Mouse (Mus musculus): Measurements from ENCODE around the gene Smu1.
"Not testable (repeated sequence)": the region's sequence is repeated elsewhere in the genome, so short reads cannot be mapped to it uniquely, and the experiment has no call there.

The Smu1 gene

DNA sequence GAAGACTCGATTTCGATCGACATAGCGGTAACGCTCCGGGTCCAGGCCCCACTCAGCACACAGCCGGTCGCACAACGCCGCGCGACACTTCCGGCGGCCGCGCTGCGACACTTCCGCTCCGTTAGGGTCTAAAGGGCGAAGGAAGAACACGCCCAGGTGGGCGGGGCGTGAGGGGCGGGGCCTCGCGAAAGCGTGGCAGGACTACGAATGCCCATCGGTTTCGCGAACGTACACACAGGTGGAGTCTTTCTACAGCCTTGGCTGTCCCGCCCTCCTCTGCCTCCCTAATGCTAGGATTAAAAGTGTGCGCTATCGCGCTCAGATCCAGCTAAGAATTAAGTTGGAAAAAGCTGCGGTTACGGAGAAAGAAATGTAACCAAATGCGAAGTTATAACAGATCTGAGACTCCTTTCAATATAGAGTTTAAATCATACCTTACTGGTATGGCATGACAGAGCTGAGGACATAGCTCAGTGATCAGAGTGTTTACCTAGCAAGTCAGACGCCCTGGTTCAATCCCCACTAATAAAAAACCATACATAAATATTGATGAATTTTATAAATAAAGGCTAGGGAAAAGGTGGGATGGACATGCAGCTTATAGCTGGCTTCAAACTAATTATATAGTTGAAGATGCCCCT is at the start of gene Smu1:
TSS of gene Smu1 (minus strand) at position 144 of the 641 bp plus-strand sequence.
- DNase-seq, result peak; percentile 95

DNA sequence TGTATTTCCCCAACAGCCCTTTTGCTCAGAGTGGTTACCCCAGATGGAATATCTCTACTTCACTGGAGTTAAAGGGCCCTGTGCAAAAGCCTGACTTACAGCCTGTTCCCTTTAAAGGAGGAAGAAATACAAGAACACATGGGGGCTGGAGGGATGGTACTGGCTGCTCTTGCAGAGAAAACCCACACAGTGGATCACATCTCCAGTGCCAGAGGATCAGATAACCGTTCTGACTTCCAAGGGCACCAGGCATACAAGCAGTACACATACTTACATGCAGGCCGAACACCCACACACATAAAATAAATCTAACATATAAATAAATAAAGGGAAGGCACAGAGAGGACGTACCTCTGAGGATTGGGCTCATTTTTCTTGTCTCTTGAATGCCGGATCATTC is 49.7 kb upstream of the Smu1 start:
- no peak for DNase-seq

DNA sequence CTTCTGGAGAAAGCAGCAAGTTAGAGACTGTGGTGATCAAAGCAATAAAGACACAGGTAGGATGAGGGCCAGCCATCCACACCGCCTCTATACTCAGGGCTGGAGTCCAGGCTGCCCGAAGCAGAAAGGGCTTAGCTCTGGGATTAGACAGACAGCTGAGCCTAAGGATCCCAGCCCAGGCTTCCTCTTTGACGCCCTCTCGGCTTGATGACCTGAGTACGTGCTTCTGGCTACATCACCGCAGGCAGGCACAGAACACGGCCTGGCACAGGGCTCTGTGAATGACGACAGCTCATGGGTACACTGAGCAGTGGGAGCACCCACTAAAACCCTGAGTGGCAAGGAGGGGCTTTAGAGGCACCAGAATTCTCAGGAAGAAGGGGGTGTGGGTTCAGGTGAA is 47.7 kb upstream of the Smu1 start:
- DNase-seq, result no peak

DNA sequence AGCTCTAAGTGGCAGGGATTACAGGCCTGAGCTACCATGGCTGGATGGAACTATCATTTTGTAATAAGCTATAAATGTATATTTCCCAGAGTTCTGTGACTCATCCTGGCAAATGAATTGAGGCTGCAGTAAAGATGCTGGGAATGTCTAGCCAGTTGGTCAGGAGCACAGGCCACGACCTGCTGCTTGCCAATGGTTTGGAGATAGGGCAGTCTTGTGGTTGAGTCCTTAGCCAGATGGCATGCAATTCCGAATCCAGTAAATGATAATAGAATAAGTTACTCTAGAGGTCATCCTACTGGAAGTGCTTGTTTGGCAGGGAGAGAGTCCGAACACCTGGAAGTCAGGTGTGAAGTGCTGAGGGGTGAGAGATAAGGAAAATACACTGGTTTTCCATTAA is 45.1 kb upstream of the Smu1 start:
- no peak for DNase-seq

DNA sequence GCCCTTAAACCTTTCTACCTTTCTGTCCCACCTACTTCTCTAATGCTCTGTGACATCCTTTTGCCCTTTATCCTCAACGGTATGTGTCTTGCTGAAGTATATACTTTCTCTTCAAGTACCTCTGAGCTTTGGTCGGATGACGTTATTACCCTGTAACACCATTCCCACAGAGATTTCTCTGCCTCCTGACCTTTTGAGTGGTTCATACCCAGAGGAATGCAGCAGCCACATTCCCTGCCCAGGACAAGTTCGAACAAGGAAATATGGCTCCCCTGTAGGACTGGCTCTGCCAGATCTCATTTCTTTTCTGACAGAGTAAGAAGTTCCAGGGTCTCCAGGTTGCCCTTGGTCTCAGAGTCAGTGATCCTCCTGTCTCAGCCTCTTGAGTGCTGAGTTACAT is 44.2 kb upstream of the Smu1 start:
- DNase-seq, result no peak

DNA sequence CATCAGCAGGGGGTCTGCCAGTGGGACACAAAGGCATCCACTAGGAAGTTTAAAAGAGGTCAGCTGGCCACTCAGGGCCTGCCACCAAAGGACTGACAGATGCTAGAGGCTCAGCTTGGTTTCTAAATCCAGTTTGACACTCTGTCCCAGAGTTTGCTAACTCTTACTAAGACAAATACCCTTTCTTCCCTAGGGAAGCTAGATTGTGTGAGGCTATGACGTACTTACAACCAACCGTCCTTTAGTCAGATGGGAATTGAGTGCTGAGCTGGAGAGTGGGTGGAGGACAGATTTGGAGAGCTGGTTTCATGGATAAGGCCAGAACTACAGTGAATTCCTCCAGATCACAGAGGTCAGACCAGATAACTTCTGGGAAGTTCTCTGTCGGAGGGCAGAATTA is 43.1 kb upstream of the Smu1 start:
- no peak for DNase-seq

DNA sequence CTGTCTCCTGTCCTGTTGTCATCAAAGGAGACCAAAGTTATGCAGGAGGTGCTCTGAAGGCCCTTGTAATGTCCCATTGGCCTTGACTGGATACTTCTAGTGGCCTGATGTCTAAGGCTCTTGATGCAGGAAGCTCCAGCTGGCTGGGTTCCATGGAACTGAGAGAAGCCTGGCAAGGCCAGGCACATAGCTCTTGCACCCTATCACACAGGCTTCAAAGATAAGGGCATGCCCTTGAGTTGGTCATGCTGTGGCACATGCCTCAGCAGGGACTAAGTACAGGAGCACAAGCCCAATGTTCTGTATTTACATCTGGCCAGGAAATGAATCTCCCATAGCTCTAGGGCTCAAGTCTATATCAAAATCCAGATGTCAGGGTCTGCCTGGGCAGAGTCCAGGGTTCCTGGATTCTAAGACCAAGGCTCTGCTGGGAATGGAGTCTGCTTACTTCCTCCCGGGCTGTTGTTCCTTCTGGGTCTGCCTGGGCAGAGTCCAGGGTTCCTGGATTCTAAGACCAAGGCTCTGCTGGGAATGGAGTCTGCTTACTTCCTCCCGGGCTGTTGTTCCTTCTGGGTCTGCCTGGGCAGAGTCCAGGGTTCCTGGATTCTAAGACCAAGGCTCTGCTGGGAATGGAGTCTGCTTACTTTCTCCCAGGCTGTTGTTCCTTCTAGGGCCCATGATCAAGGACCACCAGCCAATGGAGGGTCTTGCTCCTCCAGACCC is 41.3 kb upstream of the Smu1 start:
- DNase-seq, result not testable (repeated sequence)

DNA sequence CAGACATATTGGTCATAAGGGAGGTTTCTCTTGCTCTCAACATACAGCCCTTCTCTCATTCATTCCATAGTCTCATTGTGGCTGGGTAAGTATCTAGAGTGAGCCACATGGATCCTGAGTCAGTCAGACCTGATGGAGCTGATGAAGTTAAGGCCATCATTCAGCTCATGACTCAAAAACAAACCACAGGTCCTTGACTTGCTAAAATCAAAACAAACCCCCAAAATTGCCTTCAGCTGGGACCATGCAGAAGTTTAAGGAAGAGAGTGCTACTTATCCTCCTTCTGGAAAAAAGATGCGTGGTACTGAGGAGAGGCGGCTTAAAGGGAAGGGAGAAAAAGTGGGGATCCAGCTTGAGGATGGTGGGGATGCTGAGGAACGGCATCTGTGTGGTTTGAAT is 38.0 kb upstream of the Smu1 start:
- DNase-seq, result no peak

DNA sequence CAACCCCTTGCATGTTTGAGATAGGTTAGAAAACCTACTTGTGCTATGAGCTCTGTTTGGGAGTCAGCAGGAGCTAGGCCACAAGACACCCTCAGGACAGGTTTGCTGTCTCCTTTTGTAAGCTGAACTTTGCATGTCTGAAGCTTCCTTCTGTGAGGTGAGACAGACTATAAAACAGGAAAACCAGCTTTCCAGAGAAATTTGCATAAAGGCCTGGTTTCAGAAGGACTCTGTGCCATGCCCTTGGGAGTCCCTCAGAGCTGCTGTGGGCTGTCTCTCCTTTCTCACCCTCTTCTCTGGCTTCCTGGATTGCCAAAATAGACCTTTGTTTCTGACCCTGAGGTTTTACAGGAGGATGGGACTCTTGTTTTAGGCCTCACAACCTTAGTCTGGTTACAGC is 36.6 kb upstream of the Smu1 start:
- DNase-seq, result no peak

DNA sequence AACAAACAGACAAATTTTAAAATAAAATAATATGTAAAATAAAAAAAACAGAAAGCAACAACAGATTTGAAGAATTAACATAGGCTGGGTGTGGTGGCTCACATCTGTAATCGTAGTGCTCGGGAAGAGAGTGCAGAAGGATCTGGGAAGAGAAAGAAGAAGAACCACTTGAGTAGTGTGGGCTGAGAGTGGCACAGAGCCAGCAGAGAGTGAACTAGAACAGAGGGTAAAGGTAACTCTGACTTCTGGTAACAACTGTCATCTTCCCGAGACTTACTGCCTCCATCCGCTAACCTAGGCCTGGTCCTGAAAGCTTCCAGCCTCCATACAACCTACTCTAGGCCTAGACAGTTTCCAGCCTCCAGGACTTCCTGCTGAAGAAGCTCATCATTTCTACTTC is 33.5 kb upstream of the Smu1 start:
- no peak for DNase-seq

DNA sequence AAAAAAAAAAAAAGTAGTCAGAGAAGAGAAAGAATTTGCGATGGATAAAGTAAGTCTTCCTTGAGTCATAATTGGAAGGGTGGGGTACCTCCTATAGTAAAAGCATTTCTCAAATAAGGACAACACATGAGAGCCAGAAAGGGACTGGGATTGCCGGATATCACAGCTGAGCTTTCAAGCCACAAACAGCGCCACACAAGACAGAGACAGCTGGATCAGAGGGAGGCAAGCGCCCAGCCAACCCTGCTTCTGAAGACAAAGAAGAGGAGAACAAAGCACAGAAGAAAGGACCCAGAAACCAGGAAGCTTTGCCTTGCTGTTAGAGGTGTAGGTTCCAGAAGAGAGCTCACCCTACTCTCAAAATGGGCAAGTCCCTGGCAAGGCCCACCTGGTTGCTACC is 28.9 kb upstream of the Smu1 start:
- no peak for DNase-seq

DNA sequence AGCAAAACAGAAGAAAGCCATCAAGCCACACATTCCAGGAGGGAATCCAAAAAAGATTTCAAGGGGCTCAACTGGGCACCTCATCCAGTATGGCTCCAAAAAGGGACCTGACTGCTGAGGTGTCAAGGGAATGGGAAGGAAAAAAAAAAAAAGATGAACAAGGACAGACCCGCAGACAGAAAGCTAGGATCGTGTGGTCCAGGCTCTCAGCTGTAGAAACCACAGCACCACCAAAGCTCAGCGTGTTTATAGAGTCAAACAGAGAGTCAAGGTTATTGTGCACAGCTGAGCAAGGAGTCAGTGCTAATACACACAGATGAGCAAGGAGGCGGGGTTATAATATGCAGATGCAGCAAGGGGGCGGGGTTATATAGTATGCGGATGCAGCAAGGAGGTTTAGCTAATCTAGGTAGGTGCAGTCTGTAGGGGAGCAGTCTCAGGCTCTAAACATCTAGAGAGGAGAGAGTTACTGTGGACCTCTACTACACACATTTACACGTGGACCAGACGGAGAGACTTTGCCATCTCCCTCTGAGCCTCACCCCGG is 28.0 kb upstream of the Smu1 start:
- DNase-seq, result no peak

DNA sequence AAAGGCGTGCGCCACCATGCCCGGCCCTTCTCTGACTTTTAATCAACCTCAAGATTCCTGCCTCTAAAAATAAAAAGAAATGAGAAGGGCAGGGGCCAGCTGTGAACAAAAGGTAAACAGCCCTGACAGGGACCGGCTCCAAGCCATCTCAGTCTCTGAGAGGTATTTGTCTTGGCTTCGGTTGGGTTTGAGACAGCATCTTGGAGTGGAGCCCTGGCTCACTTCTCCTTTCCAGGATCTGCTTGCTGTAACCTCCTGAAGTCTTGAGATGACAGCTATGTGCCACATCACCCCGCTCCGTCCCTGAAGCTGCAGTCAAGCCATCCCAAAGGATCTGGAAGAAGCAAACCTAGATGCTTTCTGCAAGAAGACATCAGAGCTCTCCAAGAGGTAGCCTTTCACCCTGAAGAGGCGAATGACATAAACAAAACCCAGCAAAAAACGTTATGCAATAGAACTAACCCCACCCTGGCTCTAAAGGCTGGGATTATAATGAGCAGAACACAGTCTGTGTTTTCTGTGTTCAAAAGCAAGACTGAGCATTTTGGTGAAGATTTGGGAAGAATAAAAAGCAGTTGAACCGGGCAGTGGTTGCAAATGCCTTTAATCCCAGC is 26.9 kb upstream of the Smu1 start:
- peak; percentile 62 for DNase-seq

DNA sequence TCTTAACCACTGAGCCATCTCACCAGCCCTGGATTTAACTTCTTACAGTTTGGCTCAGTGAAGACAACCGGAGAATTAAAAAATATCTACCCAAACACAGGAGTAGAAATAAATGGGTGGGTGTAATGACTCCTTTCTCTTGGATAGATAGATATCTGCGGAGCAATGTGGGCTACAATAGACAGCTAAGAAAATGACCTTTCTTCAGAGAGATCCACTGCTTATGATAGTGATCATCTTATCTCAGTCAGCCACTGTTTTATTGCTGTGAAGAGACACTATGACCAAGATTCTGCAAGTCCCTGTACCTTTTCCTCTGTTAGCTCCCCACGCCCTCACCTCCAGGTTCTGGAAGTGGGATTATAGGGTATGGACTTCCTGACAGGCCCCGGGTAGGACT is 25.3 kb upstream of the Smu1 start:
- DNase-seq, result no peak

DNA sequence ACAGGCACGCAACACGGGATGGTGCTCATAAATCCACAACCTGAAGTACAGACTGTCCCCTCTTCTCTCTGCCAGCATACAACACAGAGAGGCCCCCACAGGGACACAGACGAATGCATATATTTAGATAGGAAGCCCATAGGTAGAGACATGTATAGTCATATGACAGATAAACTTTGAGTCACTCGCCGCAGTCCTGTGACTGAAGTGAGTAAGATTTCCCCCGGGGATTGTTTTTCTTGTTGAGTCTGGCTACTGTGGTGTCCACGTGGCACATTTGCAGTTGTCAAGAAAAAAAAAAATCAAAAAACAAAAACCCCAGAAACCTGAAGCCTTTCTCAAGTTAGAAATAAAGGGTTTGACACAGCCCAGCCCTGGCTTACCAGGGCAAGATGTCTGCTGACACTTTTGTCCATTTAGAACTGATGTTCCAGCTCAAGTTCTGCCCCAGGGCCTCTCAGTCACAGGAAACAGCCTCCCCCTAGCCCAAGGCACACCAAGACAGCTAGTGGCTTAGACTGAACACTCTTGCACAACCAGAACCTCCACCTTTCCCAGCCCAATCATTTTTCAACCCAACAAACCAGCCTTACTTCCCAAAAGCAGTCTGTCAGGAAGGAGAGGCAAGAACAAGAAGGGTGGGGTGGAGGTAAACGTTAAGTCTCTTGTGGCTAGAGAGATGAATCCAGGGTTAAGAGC is 24.2 kb upstream of the Smu1 start:
- no peak for DNase-seq

DNA sequence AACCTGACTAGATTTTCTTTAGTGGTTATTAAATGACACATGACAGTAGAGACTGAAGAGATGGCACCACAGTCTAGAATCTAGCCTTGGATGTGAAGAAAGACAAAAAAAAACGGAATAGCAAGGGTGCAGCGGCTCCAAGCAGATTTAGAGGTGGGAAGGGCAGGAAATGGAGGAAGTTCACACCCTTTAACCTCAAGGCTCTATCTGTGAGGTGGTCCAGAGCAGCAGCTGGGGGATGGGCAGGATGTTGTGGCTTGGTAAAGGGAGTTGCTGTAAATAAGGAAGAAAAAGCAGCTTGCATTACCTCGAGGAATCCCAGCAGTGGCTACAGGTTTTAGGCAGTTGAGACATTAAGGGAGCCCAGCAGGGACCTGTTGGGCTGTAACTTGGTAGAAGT is 23.4 kb upstream of the Smu1 start:
- peak; percentile 47 for DNase-seq

DNA sequence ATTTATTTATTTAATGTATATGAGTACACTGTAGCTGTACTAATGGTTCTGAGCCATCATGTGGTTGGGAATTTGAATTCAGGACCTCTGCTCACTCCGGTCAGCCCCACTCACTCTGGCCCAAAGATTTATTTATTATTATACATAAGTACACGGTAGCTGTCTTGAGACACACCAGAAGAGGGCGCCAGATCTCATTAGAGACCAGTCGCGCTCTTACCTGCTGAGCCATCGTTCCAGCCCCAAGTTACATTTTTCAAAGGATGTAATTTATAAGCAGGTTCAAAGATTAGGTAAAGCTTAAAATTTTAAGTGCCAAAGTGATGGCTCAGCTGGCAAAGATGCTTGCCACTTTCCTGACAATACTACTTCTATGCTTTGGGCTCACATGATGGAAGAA is 20.9 kb upstream of the Smu1 start:
- no peak for DNase-seq

DNA sequence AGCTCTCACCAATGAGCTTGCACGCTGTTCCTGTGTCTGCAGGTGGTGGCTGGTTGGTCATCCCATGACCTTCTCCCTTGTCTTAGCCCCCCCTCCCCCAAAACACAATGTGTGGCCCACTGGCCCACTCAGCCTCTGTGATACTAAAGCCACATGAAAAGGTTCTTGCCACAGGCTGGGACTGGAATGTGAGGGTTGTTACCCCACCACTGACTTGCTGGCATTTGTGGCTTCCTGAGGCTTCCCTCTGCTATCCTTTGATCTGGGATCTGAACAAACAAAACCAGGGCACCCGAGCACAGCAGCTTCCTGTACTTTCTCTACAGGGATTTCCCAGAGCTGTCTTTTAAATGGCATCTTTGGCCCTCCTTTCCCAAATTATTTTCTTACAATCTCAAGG is 19.4 kb upstream of the Smu1 start:
- no peak for DNase-seq

DNA sequence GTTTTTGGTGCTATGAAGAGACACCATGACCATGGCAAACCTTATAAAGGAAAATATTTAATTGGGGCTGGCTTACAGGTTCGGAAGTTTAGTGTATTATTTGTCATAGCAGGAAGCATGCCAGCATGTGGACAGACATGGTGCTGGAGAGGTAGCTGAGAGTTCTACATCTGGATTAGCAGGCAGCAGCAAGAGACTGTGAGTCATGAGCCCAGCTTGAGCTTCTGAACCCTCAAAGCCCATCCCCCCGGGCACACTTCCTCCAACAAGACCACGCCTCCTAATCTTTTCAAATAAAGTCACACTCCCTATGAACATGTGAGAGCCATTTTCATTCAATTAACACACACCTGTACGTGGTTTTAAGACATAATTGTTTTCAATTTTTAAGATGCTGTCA is 18.7 kb upstream of the Smu1 start:
- no peak for DNase-seq

DNA sequence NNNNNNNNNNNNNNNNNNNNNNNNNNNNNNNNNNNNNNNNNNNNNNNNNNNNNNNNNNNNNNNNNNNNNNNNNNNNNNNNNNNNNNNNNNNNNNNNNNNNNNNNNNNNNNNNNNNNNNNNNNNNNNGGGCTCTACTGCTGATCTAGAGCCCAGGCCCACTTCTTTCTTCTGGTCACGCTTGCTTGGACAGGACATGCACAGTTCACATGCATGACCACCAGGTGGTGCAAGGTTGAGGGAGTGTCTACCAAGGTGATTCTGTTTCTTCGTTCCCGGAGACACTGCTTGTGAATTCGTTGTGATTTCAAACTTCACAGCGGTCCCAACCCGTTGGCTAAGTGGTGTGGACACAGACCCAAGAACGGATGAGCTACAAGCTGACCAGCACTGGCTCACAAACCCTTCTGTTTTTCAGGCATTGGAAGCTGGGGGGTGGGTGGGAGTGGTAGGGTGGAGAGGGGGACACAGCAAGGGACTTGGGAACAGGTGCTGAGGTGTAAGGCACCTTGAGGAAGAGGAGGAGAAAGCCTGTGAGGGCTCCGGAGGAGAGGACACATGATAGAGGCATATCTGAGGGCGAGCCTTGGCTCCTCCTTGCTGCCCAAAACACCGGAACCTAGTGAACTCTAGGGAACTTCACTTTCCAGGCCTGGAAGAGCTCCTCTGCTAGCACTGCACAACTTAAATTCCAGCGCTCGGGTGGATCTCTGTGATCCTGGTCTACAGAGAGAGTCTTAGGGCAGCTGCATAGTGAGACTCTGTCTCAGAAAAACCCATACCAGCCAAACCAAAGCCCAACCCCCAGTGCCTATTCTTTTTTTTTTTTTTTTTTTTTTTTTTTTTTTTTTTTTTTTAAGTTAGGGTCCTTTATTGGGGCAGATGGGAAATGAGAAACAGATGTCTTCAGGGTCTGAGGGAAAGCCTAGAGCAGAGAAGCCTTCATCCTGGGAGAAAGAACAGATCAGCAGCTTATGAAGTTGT is 16.8 kb upstream of the Smu1 start:
- DNase-seq, result peak; percentile 69

DNA sequence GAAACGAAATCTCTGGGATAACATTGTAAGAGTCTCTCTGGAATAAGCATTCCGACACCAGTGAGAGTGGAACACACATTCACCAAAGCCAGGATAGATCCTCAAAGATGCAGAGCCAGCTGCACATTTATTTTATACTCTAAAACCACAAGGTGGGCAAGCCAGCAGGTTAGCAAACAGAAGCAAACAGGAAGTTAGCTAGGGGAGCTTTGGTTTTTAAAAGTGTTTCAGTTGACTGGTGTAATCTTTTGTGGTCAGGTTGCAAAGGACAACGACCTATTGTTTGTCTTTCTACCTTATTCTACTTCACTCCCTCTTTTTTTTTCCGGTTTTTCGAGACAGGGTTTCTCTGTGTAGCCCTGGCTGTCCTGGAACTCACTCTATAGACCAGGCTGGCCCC is 2.2 kb upstream of the Smu1 start:
- no peak for DNase-seq

DNA sequence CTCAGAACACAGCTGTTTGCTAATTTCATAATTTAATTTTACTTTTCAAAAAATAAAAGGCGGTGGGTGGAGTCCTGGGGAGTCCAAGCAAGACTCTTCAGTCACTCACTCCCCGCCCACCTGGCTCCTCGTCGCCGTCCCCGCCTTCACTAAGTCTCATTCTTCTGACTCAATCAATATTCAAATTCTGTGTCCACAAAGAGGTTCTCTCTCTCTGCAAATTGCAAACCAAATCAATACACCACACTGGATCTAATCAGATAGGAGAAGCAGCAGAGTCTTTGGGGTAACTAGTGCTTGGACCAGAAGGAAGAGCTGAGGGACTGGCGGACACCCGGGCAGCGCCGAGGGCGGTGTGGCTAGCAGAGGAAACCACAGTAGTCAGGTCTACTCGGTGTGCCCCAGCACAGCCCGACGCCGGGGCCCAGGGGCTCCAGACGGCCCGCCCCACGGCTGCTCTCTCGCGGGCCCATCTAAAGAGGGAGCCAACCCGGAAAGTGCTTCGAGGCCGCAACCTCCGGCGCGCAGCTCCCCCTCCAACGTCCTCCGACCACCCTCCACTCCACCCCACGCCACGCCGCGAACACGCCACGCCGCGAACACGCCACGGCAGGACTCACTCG is 455 bp downstream of the Smu1 start:
- DNase-seq, result no peak
